Mouse (Mus musculus) CH12.LX (cell line): ENCODE measurements at regions not wholly inside any gene's neighbourhood (a gene's known extent, or its start where the extent isn't known, plus 50 kb on each side); places are given as distances from the start of the nearest gene placed in this dataset.

Experiments
- BHLHE40 ChIP-seq: IDR thresholded peaks from 2 replicates; pipeline ENCODE4 v1.6.1; 2011; ENCODE audit warnings: mild to moderate bottlenecking, low read depth, low read length, improper control_type of control experiment
- CTCF ChIP-seq, 2 experiments: IDR thresholded peaks in 1 of 2; conservative IDR thresholded peaks in 1 of 2; 2 replicates each; pipeline ENCODE4 v1.5.1; 2011 to 2012; ENCODE audit warnings: low read depth in 2 of 2, low read length in 2 of 2, improper control_type of control experiment in 1 of 2, inconsistent platforms in 1 of 2, mild to moderate bottlenecking in 1 of 2, moderate library complexity in 1 of 2
- POLR2A ChIP-seq: IDR thresholded peaks from 2 replicates; pipeline ENCODE4 v1.6.1; 2011; ENCODE audit warnings: low read depth, mild to moderate bottlenecking, improper control_type of control experiment, low read length
- USF1 ChIP-seq: IDR thresholded peaks from 2 replicates; pipeline ENCODE4 v1.6.1; 2014; ENCODE audit warnings: low read depth, mild to moderate bottlenecking, inconsistent platforms, low read length, improper control_type of control experiment
- ZMIZ1 ChIP-seq: IDR thresholded peaks from 2 replicates; pipeline ENCODE4 v1.6.1; 2012; ENCODE audit warnings: low read depth, mild to moderate bottlenecking, inconsistent platforms, low read length, improper control_type of control experiment
- ZNF384 ChIP-seq: IDR thresholded peaks from 2 replicates; pipeline ENCODE4 v1.6.1; 2012; ENCODE audit warnings: low read depth, low read length, improper control_type of control experiment, inconsistent platforms

DNA sequence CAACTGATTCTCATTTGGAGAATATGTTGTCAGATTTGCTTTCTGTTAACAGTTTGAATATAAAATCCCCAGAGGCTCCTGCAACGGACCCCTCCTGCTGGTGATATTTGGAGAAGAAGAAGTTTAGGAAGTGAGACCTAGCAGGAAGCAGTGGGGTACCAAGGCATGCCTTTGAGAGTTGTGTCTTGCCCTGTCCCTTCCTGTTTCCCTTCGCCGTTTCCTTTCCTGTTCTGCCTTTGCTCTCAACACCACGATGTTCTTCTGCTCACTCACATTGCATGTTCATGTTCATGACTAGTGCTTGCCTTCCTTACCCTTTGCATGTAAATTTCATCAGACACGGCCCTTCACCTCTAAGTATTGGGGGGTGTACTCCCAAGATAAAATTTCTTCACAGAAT is 254.0 kb downstream of the Tle4 start:
- no peak for TF ChIP-seq CTCF (conservative IDR thresholded peaks at IDR 0.05 in 1 of 2, IDR thresholded peaks at IDR 0.05 in 1 of 2; ENCODE audit: low read depth in 2 of 2, low read length in 2 of 2)
- TF ChIP-seq ZNF384 = no peak
- TF ChIP-seq USF1 = no peak
- no peak for TF ChIP-seq BHLHE40
- no peak for TF ChIP-seq POLR2A
- TF ChIP-seq ZMIZ1 = no peak
